Mouse (Mus musculus): ENCODE measurements around the gene Otx1. TPM values are rescaled to one million over a fixed set of nuclear protein-coding genes. Genes with fewer than 3 reads are reported as not detected.

Gene Otx1
- polyA plus RNA-seq, 1 experiment from 2014 or later, result 26.8 TPM

DNA sequence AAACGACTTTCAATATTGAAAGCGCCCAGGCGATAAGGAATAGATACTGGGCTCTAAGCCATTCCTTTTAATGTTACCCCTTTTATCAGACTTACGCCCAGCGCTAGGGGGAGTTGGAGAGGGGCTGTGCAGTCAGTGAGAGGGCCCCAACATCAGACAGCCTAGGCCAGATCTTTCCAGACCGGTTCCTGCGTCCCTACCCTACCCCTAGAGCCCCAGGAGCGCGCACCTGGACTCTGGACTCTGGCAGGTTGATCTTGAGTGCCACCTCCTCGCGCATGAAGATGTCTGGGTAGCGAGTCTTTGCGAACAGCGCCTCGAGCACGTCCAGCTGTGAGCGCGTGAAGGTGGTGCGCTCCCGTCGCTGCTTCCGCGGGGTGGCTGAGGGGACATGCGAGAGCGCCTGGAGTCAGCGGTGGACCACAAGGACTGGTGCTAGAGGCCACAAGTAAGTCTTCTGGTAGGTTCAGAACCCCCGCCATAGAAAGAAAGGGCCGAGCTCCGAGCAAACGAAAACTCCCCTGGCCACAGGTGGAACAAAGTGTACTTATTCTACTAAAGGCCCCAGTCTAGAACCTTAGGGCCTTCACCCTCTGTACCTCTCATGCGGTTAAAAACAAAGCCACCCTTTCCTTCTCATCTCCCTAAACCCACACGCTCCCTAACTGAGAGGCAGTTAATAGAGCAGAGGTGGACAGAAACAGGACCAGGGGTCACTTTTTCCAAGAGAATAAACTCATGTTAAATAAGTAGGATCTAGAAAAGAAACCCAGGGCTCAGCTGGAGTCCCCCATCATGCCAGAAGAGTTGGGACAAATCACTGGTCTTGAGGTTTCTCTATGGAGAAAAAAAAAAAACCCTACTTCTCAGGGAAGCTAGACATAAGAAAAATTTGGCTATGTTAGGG, 4.3 kb downstream of the Otx1 start:
- Histone ChIP-seq H3K4me2 (replicated peaks) (peak overlapping the region; percentile 83), H3K9ac (replicated peaks) (peak overlapping the region; percentile 93), H3K4me3 (peak overlapping the region; percentile 79), H3K4me1 (peaks cover 56% of the 10 kb centered on the region), H3K9me3 (no peaks in the 10 kb centered on the region), H3K27ac (replicated peaks) (peak overlapping the region; percentile 96), H3K27me3 (peaks cover 63% of the 10 kb centered on the region), H3K36me3 (peaks cover 14% of the 10 kb centered on the region)
- ATAC-seq (ENCODE audit: low FRiP score, low read depth), result no peak
- WGBS, result 7% methylated on average over 32 of the region's 32 CpGs

DNA sequence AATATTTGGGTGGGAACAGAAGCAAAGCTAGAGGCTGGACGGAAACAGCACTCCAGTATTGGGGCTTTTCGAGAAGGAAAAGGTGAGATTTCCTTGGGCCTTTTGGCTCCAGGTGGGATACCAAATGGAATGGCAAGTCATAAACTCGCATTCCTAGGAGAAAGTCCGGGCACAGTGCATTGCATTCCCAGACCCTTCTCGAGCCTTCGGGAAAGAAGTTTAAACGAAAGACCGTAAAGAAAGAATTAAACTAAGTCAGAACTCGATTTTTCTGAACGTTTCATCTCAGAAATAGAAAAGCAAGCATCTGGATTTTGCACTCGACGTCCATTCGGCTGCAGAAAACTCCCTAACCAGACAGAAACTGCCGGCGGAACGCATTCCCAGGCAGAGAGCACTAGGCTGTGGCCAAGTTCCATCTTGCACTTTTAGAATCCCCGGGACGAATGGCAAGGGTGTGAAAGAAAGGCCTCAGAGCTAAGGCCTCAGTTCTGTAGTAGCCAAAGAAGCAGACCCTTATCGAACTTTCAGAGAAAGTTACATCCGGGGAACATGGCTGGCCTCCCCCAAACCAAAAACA, 5.0 kb downstream of the Otx1 start:
- no peak for ATAC-seq (ENCODE audit: low FRiP score, low read depth)
- Histone ChIP-seq H3K27me3 (peaks cover 70% of the 10 kb centered on the region), H3K36me3 (peaks cover 14% of the 10 kb centered on the region), H3K4me3 (peak overlapping the region; percentile 79), H3K9ac (replicated peaks) (peak overlapping the region; percentile 93), H3K27ac (replicated peaks) (peak overlapping the region; percentile 96), H3K9me3 (no peaks in the 10 kb centered on the region), H3K4me1 (peaks cover 62% of the 10 kb centered on the region), H3K4me2 (replicated peaks) (peak overlapping the region; percentile 83)
- WGBS, result 4% methylated on average over 20 of the region's 20 CpGs

DNA sequence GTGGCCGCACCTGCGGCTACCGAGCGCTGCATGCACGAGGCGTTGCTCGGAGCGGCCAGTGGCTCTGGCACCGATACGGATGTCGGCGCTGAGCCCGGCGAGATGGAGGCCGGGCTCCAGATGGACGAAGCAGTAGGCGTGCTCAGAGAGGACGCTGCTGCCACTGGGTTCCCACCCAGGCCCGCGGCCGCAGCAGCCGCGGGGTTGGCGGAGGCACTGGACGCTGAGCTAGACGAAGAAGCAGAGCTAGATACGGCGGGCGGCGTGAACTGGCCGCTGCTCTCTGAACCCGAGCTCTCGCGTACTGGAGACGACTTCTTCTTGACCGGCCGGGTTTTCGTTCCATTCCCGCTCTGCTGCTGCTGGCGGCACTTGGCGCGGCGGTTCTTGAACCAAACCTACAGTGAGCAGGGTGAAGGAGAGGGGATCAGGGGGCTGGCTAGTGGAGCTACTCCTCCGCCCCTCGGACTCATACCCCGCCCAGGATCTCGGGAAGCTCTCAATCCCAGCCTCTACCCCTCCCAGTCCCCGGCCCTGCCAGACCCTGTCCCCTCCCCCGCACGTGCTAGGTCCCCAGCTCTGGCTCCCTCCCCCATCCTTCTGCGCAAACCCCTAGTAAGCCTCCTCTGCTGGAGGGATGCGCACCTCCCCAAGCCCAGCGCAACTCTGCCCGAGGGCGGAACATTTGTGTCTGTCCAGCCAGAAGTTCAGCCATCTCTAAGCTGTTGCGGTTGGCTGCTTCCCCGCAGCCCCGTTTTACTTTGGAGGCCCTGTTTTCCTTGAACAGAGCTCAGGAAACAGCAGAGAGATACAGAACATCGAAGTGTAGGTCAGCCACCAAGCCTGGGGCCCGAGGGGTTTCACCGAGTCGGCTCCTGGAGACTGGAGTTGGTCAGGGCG, 5.8 kb downstream of the Otx1 start:
- peak; percentile 59 for ATAC-seq (ENCODE audit: low FRiP score, low read depth)
- 2% methylated on average over 63 of the region's 63 CpGs for WGBS
- H3K27me3 ChIP-seq, result peaks cover 72% of the 10 kb centered on the region
- H3K9me3 ChIP-seq, result no peaks in the 10 kb centered on the region
- peak overlapping the region; percentile 83 for H3K4me2 ChIP-seq (replicated peaks)
- peak overlapping the region; percentile 79 for H3K4me3 ChIP-seq
- peaks cover 14% of the 10 kb centered on the region for H3K36me3 ChIP-seq
- peak overlapping the region; percentile 93 for H3K9ac ChIP-seq (replicated peaks)
- H3K27ac ChIP-seq (replicated peaks), result peak overlapping the region; percentile 96
- H3K4me1 ChIP-seq, result peaks cover 62% of the 10 kb centered on the region

DNA sequence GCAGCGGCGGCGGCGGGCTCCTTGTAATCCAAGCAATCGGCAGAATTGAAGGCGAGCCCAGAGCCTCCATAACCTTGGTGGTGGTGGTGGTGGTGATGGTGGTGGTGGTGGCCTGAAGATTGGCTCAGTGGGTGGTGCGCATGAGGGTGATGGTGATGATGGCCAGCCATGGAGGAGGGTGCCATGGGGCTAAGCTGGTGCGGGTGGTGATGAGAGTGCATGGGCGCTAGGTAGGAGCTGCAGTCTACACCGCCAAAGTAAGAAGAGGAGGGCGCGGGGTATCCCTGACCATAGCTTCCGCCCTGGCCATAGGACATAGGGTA, 6.4 kb downstream of the Otx1 start:
- Histone ChIP-seq H3K36me3 (peaks cover 14% of the 10 kb centered on the region), H3K4me2 (replicated peaks) (peak overlapping the region; percentile 83), H3K9me3 (no peaks in the 10 kb centered on the region), H3K4me1 (peaks cover 62% of the 10 kb centered on the region), H3K9ac (replicated peaks) (peak overlapping the region; percentile 93), H3K4me3 (peak overlapping the region; percentile 79), H3K27ac (replicated peaks) (peak overlapping the region; percentile 96), H3K27me3 (peaks cover 71% of the 10 kb centered on the region)
- peak; percentile 8; the same call in 1 of the 2 replicates for ATAC-seq (ENCODE audit: low FRiP score, low read depth)
- 8% methylated on average over 13 of the region's 13 CpGs for WGBS

DNA sequence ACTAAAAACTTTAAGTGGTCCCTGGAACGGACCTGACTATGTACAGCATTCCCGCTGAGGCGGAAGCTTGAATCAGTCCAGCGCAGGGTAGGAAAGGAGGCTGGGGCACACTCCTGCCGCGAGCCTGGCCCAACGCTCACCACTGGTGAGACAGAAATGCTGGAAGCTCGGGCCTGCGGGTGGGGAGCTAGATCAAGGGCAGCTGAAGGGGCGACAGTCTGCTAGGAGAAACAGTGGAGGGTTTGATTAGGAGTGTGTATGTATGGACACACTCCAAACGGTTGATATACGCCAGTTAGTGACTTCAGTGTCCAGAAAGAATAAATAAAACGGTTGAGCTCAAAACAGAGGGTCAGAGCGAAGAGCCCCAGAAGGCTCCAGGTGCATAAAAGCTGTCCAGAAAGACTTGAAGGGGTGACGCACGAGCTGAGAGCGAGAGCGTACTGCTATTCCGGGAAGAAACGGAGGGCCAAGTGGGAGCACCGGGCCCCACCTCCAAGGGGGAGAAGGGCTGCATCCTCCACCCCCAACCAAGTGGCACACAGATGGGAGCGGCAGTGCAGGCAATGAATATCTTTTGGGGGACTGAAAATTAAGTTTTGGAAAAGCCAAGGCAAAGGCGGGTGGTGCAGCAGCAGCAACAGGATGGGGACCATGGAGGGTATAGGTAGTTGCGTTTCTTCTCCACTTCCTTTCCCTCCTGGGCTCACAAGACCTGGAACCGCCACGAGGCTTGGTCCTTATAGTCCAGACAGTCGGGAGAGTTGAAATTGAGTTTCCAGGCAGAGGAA, 7.0 kb downstream of the Otx1 start:
- no peak for ATAC-seq (ENCODE audit: low FRiP score, low read depth)
- Histone ChIP-seq H3K9me3 (no peaks in the 10 kb centered on the region), H3K27ac (replicated peaks) (peak overlapping the region; percentile 96), H3K4me2 (replicated peaks) (peak overlapping the region; percentile 83), H3K4me1 (peaks cover 57% of the 10 kb centered on the region), H3K27me3 (peaks cover 66% of the 10 kb centered on the region), H3K9ac (replicated peaks) (peak overlapping the region; percentile 93), H3K36me3 (peaks cover 14% of the 10 kb centered on the region), H3K4me3 (peak overlapping the region; percentile 79)
- 7% methylated on average over 27 of the region's 27 CpGs for WGBS

DNA sequence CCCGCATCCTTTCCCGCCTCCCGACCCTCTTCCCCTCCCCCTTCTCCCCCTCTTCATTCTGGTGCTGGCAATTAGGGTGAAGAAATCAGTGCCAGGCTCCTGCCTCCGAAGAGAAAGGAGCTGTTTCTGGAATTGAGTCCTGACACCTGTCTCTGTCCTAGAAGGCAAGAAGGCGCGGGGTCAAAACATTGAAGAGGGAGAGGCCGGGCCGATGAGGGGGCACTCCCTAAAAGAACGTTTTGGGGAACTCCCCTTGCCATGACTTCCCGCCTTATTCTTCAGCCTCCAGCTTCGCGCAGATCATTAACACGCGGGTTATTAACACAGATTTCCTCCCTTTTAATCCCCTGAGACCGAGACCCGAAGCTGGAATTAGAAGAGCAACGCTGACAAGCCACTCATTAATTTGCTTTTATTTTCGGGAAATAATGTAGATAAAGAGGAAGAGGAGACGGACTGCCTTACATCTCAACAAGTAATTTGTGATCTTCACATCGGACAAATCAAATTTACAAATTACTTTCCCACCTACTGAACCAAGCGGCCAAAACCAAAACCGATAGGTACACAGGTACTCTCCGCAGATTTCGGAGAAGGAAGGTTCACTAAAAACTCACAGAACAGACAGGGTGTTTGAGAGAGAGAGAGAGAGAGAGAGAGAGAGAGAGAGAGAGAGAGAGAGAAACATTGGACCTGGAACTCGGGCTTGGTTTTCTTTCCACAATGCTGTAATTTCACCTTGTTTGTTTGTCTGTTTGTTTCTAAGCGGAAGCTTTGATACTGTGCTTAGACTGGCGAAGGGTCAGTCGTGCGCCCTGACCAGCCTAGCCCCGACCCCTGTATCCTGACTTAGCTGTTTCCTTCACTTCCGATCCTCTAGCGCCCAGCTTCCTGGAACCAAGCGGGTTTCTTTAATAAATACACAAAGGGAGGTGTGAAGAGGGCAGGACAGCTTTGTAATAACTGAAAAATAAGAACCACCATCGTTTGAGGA, 8.0 kb downstream of the Otx1 start:
- H3K27ac ChIP-seq (replicated peaks), result peak overlapping the region; percentile 96
- H3K4me1 ChIP-seq, result peaks cover 55% of the 10 kb centered on the region

DNA sequence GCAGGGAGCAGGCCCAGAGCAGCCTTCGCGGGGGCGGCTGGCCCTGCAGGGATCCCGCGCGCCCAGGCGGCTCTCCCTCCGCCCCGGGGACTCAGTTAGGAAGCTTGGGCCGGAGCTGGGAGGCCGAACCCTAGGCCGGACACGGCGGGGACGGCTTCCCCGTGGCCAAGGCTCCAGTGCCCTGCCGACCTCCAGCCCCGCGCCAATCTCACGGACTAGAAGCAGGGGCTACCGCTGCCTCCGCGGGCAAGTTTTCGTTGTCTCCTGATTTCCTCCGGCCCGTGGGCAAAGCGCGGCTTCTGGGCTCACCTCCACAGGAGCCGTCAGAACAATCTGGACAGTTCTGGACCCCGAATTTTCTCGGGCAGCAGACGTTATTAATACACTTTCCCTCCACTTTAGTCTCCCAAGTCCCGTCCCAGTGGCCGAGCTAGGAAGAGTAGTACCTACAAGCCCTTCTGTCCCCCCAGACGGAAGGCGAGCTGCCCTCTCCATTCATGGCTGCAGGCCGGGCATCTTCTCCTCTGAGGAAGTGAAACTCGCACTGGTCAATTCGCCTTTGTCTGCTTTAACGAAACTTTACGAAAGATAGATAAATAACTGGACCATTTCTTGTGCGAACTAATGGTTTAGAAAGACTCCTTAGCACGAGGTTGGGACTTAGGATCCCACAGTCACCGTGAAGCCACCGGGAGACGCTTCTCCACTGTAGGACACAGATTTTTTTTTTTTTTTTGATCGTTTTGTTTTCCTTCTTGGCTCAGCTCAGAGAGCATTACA, 8.9 kb downstream of the Otx1 start:
- H3K4me3 ChIP-seq, result peak overlapping the region; percentile 79
- H3K27me3 ChIP-seq, result peaks cover 57% of the 10 kb centered on the region

More for the DNA sequence above, 8.0 kb downstream of the Otx1 start:
- no peaks in the 10 kb centered on the region for H3K9me3 ChIP-seq
- peaks cover 14% of the 10 kb centered on the region for H3K36me3 ChIP-seq
- H3K4me3 ChIP-seq, result peak overlapping the region; percentile 79
- H3K9ac ChIP-seq (replicated peaks), result peak overlapping the region; percentile 93
- peaks cover 59% of the 10 kb centered on the region for H3K27me3 ChIP-seq
- WGBS, result 5% methylated on average over 34 of the region's 34 CpGs
- H3K4me2 ChIP-seq (replicated peaks), result peak overlapping the region; percentile 83
- no peak for ATAC-seq (ENCODE audit: low FRiP score, low read depth)

DNA sequence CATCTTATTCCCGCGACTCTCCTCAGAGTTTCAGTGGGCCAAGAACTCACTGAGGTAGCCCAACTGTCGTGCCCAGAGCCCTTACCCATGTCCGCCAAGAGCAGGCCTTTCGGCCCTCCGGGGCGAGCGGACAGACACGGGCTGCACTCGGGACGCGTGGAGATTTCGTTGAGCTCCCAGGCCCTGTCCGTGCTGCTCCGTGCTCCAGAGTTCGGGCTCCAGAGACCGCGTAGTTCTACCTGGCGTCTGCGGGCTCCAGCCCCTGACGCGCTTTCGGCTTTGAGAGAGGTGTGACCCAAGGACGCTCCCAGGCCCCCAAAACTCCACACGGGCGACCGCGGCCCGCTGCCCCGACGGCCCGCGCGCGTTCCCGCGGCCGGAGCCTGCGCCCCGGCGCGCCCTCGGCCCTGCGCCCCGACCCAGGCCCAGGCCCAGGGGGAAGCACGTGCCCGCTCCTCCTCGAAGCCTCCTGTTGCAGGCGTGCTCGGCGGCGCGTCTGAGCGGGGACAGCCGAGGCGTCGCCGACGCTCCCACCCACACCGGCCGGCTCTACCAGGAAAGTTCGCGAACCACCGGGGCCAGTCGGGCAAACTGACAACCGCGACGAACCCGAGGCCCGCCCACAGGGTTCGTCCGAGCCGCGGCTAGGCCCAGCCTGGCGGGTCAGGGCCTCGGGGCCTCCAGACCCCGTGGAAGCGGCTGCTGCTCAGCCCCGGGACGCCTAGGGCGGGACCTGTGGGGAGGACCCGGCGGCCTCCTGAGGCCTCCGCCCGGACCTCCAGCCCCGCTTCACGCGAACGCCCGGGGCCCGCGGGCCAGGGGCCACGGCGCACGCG, 9.7 kb downstream of the Otx1 start:
- Histone ChIP-seq H3K9me3 (no peaks in the 10 kb centered on the region), H3K9ac (replicated peaks) (peak overlapping the region; percentile 93), H3K27me3 (peaks cover 49% of the 10 kb centered on the region), H3K27ac (replicated peaks) (peak overlapping the region; percentile 96), H3K4me1 (peaks cover 47% of the 10 kb centered on the region), H3K4me2 (replicated peaks) (peak overlapping the region; percentile 83), H3K4me3 (peak overlapping the region; percentile 79), H3K36me3 (peaks cover 14% of the 10 kb centered on the region)
- ATAC-seq (ENCODE audit: low FRiP score, low read depth), result peak; percentile 32
- 3% methylated on average over 89 of the region's 96 CpGs for WGBS

More for the DNA sequence above, 8.9 kb downstream of the Otx1 start:
- H3K9me3 ChIP-seq, result no peaks in the 10 kb centered on the region
- peak overlapping the region; percentile 83 for H3K4me2 ChIP-seq (replicated peaks)
- peaks cover 55% of the 10 kb centered on the region for H3K4me1 ChIP-seq
- ATAC-seq (ENCODE audit: low FRiP score, low read depth), result no peak; the same call in 1 of the 2 replicates
- peak overlapping the region; percentile 93 for H3K9ac ChIP-seq (replicated peaks)
- H3K36me3 ChIP-seq, result peaks cover 14% of the 10 kb centered on the region
- H3K27ac ChIP-seq (replicated peaks), result peak overlapping the region; percentile 96
- 2% methylated on average over 46 of the region's 47 CpGs for WGBS

DNA sequence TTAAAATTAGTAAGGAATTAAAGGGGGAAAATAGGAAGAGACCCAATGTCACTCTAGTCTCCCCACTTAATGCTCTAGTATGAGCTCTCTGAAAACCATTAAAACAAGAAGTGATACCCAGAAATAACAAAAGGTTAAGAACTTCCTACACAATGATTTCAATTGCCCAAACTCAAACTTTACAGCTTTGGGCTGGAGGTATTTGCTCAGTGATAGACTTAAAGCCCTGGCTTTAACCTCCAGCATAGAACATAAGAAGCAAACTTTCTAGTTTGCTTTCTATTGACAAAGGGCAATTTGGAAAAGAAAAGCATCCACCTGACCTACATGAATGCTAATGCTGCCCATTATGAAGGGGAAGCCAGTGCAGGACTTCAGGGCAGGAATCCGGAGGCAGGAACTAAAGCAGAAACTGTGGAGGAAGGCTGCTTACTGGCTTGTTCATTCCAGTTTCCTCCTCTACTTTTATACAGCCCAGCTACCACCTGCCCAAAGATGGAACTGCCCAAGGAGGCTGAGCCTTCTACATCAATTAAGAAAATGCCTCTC, 14.2 kb downstream of the Otx1 start:
- Histone ChIP-seq H3K4me1 (peaks cover 15% of the 10 kb centered on the region), H3K4me2 (replicated peaks) (no peak overlapping the region), H3K4me3 (no peak overlapping the region), H3K27me3 (peaks cover 20% of the 10 kb centered on the region), H3K9ac (replicated peaks) (no peak overlapping the region), H3K9me3 (no peaks in the 10 kb centered on the region), H3K36me3 (no peaks in the 10 kb centered on the region), H3K27ac (replicated peaks) (no peak overlapping the region)
- 76% methylated on average over 1 of the region's 1 CpGs for WGBS
- no peak for ATAC-seq (ENCODE audit: low FRiP score, low read depth)
